Mouse (Mus musculus) c-Kit-positive CD71-negative TER-119-negative erythroid progenitor cells, embryonic 14.5 days (primary cell): ENCODE data around the gene Spp2.

Experiments used
- DNase-seq: peaks from one replicate; pipeline ENCODE4 v3.0.0-alpha.2; 2013; ENCODE audit warnings: low read depth

Spp2 gene

DNA sequence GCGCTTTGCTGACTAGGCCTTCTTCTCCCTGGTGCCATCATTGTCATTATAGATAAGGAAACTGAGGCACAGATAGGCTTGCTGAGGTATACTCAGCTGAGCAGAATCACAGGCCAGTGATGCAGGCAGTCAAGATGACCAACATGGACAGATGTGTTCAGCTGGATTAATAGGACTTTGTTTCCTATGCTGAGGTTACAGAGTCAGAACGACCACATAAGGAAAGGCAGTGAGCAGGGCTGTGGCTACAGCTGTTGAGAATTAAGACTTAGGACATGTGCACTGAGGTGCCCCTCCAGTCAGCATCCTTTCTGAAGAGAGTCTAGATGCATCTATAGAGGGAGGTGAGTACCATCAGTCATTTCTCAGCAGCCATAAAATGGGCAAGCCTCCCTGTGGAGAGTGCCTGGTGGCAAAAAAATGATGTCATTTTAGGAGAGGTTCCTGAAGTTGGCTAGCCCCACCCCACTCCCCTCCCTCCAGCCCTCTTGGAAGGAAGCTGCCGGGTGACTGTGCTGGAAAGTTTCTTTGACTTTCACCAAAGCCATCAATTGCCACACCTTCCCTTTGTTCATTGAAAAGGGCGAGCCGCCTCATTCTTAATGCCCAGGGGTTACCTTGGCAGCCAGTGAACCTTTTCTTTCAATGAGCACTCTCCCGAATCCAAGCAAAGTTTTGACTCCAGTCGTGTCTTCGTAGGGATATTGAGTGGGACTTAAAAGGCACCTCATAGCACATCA lies 59.7 kb downstream of the Spp2 start:
- no peak for DNase-seq

DNA sequence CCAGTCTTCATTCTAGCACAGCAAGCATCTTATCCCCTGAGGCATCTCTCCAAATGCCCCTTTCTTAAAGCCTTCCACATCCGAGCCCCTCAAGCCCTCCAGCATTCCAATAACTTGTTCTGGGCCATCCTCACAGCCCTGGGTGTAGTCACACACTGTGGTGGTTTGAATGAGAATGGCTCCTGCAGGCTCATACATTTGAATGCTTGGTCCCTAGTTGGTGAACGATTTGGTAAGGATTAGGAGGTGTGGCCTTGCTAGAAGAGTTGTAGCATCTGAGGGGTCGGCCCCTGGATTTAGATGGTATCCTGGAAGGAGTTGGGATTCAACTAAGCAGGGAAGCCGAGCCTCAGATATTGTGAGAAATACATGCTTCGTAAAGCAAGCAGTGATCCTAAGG lies 61.1 kb downstream of the Spp2 start:
- DNase-seq: no peak

DNA sequence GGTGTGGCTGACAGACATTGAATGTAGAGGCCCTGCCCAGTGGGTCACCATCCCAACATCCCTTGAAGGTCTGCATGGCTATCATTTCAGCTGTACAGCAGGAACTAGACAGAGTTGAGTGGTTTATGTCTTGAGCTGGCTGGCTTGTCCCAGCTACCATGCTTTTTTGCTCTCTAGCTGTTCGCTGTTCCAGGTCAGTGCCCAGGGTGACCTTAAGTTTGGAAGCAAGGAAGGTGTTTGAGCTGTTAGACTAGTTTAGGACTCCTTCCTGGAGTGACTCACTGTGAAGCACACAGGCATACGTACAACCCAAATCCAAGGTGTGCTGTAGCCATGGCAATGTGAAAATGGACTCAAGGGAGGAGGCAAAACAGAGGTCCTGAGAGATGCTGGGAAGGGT lies 61.6 kb downstream of the Spp2 start:
- DNase-seq: no peak

DNA sequence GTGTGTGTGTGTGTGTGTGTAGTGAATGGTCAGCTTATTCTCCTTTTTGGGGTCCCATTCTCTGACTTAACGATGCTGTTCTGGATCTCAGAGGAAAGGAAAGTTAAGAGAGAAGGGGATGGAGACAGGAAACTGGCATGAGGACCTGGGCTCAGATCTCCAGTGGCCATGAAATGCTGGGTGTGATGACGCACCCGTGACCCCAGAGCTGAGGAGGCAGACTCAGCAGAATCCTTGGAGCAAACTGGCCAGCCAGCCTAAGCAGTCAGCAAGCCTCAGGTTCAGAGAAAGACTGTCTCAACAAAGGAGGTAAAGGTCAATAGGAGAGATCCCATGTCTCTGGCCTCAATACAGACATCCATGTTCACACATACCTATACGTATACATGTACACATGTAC lies 63.0 kb downstream of the Spp2 start:
- no peak for DNase-seq

DNA sequence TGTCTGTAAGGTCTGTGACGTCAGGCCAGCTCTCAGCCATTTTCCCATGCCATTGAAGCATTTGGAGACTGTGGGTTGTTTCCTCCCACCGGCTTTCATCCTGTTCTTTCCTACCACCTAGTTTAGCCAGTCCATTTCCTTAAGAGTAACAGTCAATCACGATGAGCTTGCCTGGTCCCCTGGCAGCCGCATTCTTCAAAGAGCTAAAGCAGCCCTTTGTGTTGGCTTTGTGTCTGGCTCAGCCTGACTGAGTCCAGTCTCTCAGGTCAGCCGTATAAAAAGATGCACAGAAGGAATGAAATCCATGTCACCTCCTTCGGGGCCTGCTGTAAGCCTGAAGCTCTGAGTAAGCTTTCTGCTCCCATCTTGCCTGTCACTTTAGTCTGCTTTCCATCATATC lies 65.5 kb downstream of the Spp2 start:
- no peak for DNase-seq

DNA sequence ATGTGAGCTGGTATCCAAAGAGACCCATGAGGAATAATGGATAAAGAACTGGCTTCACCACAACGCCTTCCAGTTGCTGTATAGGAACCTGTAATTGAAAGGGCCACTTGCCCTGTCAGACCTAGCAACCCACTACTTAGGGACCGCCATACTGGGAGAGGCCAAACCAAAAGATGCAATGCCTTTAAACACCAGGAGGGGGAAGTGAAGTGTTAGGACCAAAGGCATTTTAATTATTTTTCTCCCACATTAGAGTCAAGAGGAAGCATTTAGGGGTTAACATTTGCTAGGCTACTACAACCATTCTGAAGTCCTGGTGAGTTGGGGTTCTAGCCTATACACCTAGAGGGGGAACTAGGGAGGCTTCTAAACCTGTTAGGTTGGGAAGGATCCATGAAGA lies 67.1 kb downstream of the Spp2 start:
- DNase-seq: peak; percentile 47

DNA sequence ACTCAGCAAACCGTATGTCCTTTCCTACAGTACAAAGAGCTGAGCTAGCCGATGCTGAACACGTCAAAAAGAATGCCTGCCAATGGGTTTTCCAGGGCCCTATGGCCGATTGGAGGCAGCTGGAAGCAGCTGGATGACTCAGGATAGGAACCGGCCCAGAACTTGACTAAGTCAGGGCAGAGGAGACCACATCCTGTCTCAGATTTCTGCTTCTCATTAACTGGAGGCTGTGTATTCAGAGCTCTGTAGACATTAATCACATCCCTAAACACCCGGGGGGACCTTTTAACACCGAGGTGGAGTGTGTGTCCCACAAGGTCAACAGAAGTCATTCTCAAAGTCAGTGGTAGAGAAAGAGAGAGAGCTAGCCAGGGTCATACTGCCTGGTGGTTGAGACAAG lies 67.8 kb downstream of the Spp2 start:
- no peak for DNase-seq

DNA sequence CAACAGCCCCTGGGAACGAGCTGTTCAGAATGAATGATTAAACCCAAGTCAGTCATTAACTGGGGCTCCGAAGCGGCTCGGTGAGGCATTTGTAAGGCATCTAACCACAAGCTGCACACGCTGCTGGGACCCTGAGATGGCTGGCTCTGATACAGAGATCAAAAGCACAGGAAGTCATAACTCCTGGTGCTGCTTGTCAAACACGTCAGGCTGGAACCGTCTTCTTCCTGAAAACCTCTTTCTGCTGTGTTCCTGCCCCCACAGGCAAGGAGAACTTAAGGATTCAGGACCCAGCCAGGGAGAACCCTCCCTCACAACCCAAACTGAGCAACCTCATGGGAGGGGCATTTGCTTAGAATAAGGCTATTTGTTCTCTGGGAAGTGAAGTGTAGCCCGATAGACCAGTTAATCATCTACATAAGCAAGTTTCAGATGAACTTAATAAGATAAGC lies 68.8 kb downstream of the Spp2 start:
- no peak for DNase-seq
